Mouse (Mus musculus) heart, embryonic 14.5 days (tissue): ENCODE measurements around the gene R3hdm4. TPM values are rescaled to one million over a fixed set of nuclear protein-coding genes. Genes with fewer than 3 reads are reported as not detected.
"Not testable (repeated sequence)": the region's sequence is repeated elsewhere in the genome, so short reads cannot be mapped to it uniquely, and the experiment has no call there.

Experiments used
- ATAC-seq: fragments of 200-750 bp; cut with Nextera tagmentation; 2 replicates; pipeline ENCODE4 v1.8.0; 2017; ENCODE audit warnings: low read depth, moderate TSS enrichment; ENCODE audit not compliant: insufficient number of reproducible peaks, insufficient read depth, low FRiP score
- H3K27ac ChIP-seq, 2 experiments: fragments of 200-500 bp in 1 of 2; fragments of 300-500 bp in 1 of 2; sonication (generic) in 1 of 2; replicated peaks in 1 of 2; 2 replicates each; pipeline ENCODE4 v1.5.1; 2012 to 2014; ENCODE audit warnings: low read depth in 2 of 2, low read length in 2 of 2, control low read depth in 1 of 2, mild to moderate bottlenecking in 1 of 2, mixed read lengths in 1 of 2; ENCODE audit not compliant: control insufficient read depth in 1 of 2, insufficient read depth in 1 of 2
- H3K27me3 ChIP-seq: fragments of 300-500 bp; sonication (generic); 2 replicates; pipeline ENCODE4 v1.6.1; 2014; ENCODE audit warnings: mild to moderate bottlenecking, low read length, control low read depth; ENCODE audit not compliant: control insufficient read depth, insufficient read depth
- H3K36me3 ChIP-seq: fragments of 300-500 bp; sonication (generic); 2 replicates; pipeline ENCODE4 v1.6.1; 2014; ENCODE audit warnings: mild to moderate bottlenecking, control low read depth, low read length, mixed read lengths; ENCODE audit not compliant: control insufficient read depth, insufficient read depth
- H3K4me1 ChIP-seq, 2 experiments: fragments of 200-500 bp in 1 of 2; fragments of 300-500 bp in 1 of 2; sonication (generic) in 1 of 2; 2 replicates each; pipeline ENCODE4 v1.6.1; 2012 to 2014; ENCODE audit warnings: low read length in 2 of 2, control low read depth in 1 of 2, mixed read lengths in 1 of 2; ENCODE audit not compliant: control insufficient read depth in 2 of 2, insufficient read depth in 2 of 2
- H3K4me2 ChIP-seq: fragments of 300-500 bp; sonication (generic); 2 replicates; pipeline ENCODE4 v1.6.1; 2014; ENCODE audit warnings: mild to moderate bottlenecking, low read length
- H3K4me3 ChIP-seq, 2 experiments: fragments of 200-500 bp in 1 of 2; fragments of 300-500 bp in 1 of 2; sonication (generic) in 1 of 2; 2 replicates each; pipeline ENCODE4 v1.5.1; 2012 to 2014; ENCODE audit warnings: low read length in 2 of 2, mild to moderate bottlenecking in 2 of 2, control low read depth in 1 of 2, low read depth in 1 of 2, moderate library complexity in 1 of 2; ENCODE audit not compliant: control insufficient read depth in 1 of 2, insufficient read depth in 1 of 2
- H3K9ac ChIP-seq: fragments of 300-500 bp; sonication (generic); 2 replicates; pipeline ENCODE4 v1.6.1; 2014; ENCODE audit warnings: mild to moderate bottlenecking, low read length
- H3K9me3 ChIP-seq: fragments of 300-500 bp; sonication (generic); 2 replicates; pipeline ENCODE4 v1.6.1; 2016; ENCODE audit warnings: low read length, control low read depth; ENCODE audit not compliant: control insufficient read depth
- WGBS: fragments of 180-500 bp; shearing (Covaris S2); extraction: QIAGEN DNeasy Blood & Tissue Kit; methylation state at CpG from one replicate; pipeline ENCODE4 v1.1.7; 2014; 5-methylcytosine and 5-hydroxymethylcytosine counted together
- polyA plus RNA-seq: library from polyadenylated mRNA; unstranded; fragments of >200 nt; fragmentation: Nextera tagmentation; extraction: Ambion mirVana; gene quantifications from 2 replicates; pipeline ENCODE4 v1.2.1, GENCODE M21; 2014

Gene R3hdm4
- polyA plus RNA-seq, 1 experiment from 2014 or later = 96.7 TPM

DNA sequence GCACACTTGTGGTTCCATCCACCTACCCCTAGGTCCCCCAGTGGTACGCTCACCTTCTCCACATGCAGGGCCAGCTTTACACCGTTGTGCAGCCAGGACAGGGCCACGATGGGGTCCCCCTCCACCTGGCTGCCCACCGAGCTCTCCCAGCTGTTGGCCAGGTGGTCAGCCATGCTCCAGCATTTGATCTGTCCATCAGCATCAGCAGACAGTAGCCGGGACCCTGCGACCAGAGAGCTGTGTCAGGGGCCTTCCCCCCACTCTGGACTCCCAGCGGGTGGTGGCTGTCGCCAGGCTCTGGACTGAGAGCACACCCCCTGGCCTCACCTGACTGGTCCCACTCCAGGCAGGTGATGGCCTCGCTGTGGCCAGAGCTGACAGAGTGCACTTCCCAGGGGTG is 14.3 kb downstream of the R3hdm4 start:
- H3K36me3 ChIP-seq = peaks cover 72% of the 10 kb centered on the region
- ATAC-seq = no peak
- peaks cover 0 to 5% of the 10 kb centered on the region in 2 experiments; a peak in 2 of 4 replicates for H3K4me1 ChIP-seq
- WGBS = 97% methylated on average over 9 of the region's 9 CpGs
- no peak overlapping the region for H3K4me2 ChIP-seq
- no peak overlapping the region for H3K9ac ChIP-seq
- no peaks in the 10 kb centered on the region for H3K27me3 ChIP-seq
- no peaks in the 10 kb centered on the region for H3K9me3 ChIP-seq
- no peak overlapping the region for H3K4me3 ChIP-seq
- no peak overlapping the region for H3K27ac ChIP-seq

DNA sequence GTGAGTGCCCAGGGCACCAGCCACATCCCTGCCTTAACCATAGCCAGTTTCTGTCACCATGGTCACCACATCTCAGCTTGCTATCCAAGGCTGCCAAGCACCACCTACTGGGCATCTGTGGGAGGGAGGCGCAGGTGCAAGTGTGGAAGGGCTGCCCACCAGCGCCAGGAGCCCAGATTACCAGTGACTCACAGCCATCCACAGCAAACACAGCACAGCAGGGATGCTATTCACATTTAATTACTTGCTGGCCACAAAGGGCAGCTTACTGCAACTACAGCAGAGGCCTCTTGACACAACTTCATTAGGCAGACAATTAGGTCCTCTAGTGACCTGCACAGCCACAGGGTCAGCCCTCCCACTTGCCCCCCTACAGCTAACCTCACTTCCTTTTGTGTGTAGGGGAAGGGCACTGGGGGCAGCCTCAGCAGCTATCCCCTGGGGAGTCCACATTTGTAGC is 20.0 kb downstream of the R3hdm4 start:
- 63% methylated on average over 2 of the region's 2 CpGs for WGBS
- Histone ChIP-seq H3K36me3 (peaks cover 95% of the 10 kb centered on the region), H3K9me3 (no peaks in the 10 kb centered on the region), H3K4me2 (no peak overlapping the region), H3K27ac (no peak overlapping the region), H3K4me3 (no peak overlapping the region), H3K27me3 (no peaks in the 10 kb centered on the region), H3K4me1 (no peaks in the 10 kb centered on the region), H3K9ac (no peak overlapping the region)
- no peak for ATAC-seq

DNA sequence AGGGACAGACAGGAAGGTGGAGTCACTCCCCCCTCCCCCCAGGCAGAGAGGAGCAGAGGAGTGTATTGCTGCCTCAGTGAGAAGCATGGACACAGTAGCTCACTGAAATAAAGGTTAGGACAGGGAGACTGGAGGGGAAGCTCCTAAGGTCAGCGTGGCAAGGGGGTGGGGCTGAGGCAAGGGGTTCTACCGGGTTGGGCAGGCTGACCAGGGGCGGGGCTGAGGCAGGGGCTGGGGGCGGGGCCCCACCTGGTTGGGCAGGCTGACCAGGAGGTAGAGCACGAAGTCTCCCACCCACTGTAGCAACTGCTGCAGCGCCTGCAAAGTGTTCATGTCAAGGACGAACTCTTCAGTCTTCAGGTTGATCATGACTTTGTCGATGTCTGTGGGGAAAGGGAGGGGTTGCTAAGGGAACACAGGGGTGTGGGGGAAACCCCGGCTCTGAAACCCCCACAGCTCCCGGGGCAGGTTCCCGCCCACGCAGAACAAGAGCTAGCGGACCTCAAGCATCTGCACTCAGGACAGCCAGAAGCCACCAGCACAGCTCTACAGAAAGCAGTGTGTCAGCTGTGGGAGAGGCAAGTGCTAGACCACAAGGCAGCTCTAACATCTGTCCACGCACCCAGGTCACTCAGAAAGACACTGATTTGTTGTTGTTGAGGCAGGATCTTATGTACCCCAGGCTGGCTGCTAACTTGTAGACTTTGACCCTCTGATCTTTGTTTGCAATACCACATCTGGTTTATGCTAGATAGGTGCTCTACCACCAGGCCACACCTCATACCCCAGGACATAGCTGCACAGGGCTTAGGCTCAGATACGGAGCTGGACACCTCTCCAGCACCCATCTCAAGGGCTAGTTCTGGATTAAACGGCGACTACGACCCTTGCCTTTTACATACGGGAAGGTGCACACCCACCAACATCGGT is 23.4 kb downstream of the R3hdm4 start:
- Histone ChIP-seq H3K4me3 (no peak overlapping the region), H3K4me2 (no peak overlapping the region), H3K9ac (no peak overlapping the region), H3K9me3 (no peaks in the 10 kb centered on the region), H3K36me3 (peaks cover 79% of the 10 kb centered on the region), H3K27ac (no peak overlapping the region), H3K27me3 (no peaks in the 10 kb centered on the region), H3K4me1 (no peaks in the 10 kb centered on the region)
- 57% methylated on average over 20 of the region's 20 CpGs for WGBS
- no peak for ATAC-seq

DNA sequence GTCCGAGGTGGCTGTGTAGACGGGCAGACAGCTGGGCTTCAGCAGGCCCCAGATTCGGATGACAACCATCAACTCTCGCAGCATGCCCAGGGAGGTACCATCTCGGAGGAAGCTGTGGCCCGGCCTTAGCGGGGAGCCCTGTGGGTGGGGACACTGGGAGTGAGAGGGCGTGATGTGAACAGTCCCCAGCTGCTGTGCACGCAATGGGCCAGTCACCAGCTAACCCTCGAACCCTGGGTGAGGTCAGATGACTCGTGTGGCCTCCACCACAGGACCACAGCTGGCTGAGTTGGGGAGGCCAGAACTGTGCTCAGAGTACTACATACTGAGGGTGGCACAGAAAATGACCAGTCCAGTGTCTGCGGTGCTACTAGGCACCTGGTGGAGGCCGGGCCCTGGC is 24.2 kb downstream of the R3hdm4 start:
- Histone ChIP-seq H3K9me3 (no peaks in the 10 kb centered on the region), H3K27me3 (no peaks in the 10 kb centered on the region), H3K4me1 (no peaks in the 10 kb centered on the region), H3K27ac (no peak overlapping the region), H3K9ac (no peak overlapping the region), H3K4me3 (no peak overlapping the region), H3K4me2 (no peak overlapping the region), H3K36me3 (peaks cover 72% of the 10 kb centered on the region)
- WGBS = 89% methylated on average over 13 of the region's 13 CpGs
- ATAC-seq = no peak

DNA sequence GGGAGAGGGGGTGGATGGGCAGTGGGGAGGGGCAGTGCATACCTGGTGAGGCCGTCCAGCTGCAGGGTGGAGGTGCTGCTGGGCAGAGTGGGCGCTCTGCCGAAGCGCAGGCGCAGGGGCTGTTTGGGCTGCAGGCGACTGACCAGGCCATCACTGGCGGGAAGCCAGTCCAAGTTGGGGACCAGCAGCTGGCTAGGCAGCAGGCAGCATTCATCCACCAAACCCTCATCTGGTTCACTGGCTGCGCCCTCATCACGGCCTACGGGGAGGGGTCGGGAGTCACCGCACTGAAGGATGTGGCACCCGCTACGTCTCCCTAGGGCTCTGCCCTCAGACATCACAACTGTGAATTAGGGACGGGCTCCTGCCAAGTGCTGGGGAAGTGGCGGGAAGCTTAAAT is 24.7 kb downstream of the R3hdm4 start:
- 91% methylated on average over 16 of the region's 16 CpGs for WGBS
- no peak overlapping the region for H3K4me2 ChIP-seq
- H3K27ac ChIP-seq = no peak overlapping the region
- H3K4me3 ChIP-seq = no peak overlapping the region
- no peaks in the 10 kb centered on the region for H3K27me3 ChIP-seq
- no peaks in the 10 kb centered on the region for H3K4me1 ChIP-seq
- no peak overlapping the region for H3K9ac ChIP-seq
- H3K36me3 ChIP-seq = peaks cover 67% of the 10 kb centered on the region
- no peak for ATAC-seq
- H3K9me3 ChIP-seq = no peaks in the 10 kb centered on the region

DNA sequence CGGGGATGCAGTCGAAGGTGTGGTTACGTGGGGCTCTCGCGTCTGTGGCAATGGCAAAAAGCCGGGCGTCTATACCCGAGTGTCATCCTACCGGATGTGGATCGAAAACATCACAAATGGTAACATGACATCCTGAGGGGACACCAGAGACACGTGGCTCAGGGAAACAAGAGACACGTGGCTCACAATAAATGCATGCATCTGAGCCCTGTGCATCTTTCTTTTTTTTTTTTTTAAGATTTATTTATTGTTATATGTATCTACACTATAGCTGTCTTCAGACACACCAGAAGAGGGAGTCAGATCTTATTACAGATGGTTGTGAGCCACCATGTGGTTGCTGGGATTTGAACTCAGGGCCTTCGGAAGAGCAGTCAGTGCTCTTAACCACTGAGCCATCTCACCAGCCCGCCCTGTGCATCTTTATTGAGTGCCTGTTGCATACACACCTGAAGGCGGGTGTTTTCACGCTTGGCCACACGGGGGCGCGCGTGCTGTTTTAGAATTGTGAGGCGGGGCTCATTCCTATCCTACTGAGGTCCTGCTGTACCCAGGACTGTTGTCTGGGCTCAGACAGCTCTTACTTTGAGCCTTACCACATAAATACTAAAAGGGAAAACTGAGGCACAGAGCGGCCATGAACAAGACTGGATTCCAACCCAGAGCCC is 28.4 kb downstream of the R3hdm4 start:
- ATAC-seq, H3K27ac ChIP-seq, H3K4me1 ChIP-seq, H3K9ac ChIP-seq, H3K4me3 ChIP-seq, H3K4me2 ChIP-seq, H3K27me3 ChIP-seq, H3K9me3 ChIP-seq: not testable (repeated sequence)
- WGBS = 42% methylated on average over 22 of the region's 22 CpGs
- peaks cover 32% of the 10 kb centered on the region for H3K36me3 ChIP-seq

DNA sequence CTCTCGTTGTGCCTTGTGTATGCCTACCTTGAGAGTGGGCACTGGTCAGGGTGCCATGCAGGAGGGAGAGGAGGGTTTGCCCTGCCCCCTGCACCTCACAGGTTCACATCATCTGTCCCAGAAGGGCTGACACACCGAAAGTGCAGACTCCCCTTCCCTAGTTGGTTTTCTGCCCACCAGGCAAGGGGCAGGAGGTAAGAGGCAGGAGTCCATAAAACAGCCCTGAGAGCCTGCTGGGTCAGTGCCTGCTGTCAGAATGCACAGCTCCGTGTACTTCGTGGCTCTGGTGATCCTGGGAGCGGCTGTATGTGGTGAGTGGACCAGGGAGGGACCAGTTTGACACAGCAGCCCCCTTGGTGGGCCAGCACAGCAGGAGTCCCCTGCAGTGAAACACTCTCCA is 30.3 kb downstream of the R3hdm4 start, which contains the start of gene Cfd:
Cfd (plus strand) TSS at position 184 of the 400 bp plus-strand sequence.
- H3K27me3 ChIP-seq = no peaks in the 10 kb centered on the region
- H3K4me3 ChIP-seq = no peak within 1 kb of the TSS
- H3K27ac ChIP-seq = no peak within 1 kb of the TSS
- H3K4me1 ChIP-seq = no peaks in the 10 kb centered on the region
- H3K9me3 ChIP-seq = no peaks in the 10 kb centered on the region
- H3K4me2 ChIP-seq = no peak within 1 kb of the TSS
- no peak within 1 kb of the TSS for H3K9ac ChIP-seq
- 33% methylated on average over 5 of the region's 5 CpGs for WGBS
- H3K36me3 ChIP-seq = peaks cover 13% of the 10 kb centered on the region
- no peak for ATAC-seq
